Mouse (Mus musculus) adrenal gland, adult (tissue): ENCODE results near the gene Edar.

Source experiments
- DNase-seq, 2 experiments: peaks; one replicate each; pipeline ENCODE4 v3.0.0; 2022 to 2023; ENCODE audit warnings: low spot score in 1 of 2; ENCODE audit not compliant: inconsistent age in 2 of 2

Gene Edar

GRCm38 (mm10) chr10:58604779-58605178, 70.7 kb downstream of the Edar start:
- peak; percentile 37 to 75 for DNase-seq

GRCm38 (mm10) chr10:58601946-58602345, 73.5 kb downstream of the Edar start:
- no peak for DNase-seq

- peak in 1 of 2 experiments; percentile 46 for DNase-seq
Observed at GRCm38 (mm10) chr10:58601431-58601901, 74.0 kb downstream of the Edar start.

GRCm38 (mm10) chr10:58600983-58601382, 74.5 kb downstream of the Edar start:
- peak; percentile 22 to 66 for DNase-seq

- no peak for DNase-seq
Observed at GRCm38 (mm10) chr10:58600151-58600550, 75.3 kb downstream of the Edar start.

- DNase-seq: no peak
Observed at GRCm38 (mm10) chr10:58595821-58596220, 79.6 kb downstream of the Edar start.

- DNase-seq: no peak
Observed at GRCm38 (mm10) chr10:58595197-58595596, 80.3 kb downstream of the Edar start.

- DNase-seq: no peak
Observed at GRCm38 (mm10) chr10:58594486-58594885, 81.0 kb downstream of the Edar start.

- no peak for DNase-seq
Observed at GRCm38 (mm10) chr10:58585427-58586223, 89.8 kb downstream of the Edar start.

GRCm38 (mm10) chr10:58560521-58560920, 114.9 kb downstream of the Edar start:
- no peak for DNase-seq

- peak in 1 of 2 experiments; percentile 55 for DNase-seq
Observed at GRCm38 (mm10) chr10:58559901-58560300, 115.6 kb downstream of the Edar start.

- peak; percentile 27 to 60 for DNase-seq
Observed at GRCm38 (mm10) chr10:58559098-58559497, 116.4 kb downstream of the Edar start.

- DNase-seq: no peak
Observed at GRCm38 (mm10) chr10:58554693-58555387, 120.6 kb downstream of the Edar start.
